Mouse (Mus musculus) erythroblast, embryonic 14.5 days (primary cell): ENCODE results near the gene Mob3a.

Experiments used
- GATA1 ChIP-seq: IDR thresholded peaks from 2 replicates; pipeline ENCODE4 v1.6.1; 2012; ENCODE audit warnings: low read length, inconsistent platforms, mixed read lengths
- TAL1 ChIP-seq: IDR thresholded peaks from 3 replicates; pipeline ENCODE4 v1.6.1; 2012; ENCODE audit warnings: low read length, inconsistent platforms, mixed read lengths

DNA sequence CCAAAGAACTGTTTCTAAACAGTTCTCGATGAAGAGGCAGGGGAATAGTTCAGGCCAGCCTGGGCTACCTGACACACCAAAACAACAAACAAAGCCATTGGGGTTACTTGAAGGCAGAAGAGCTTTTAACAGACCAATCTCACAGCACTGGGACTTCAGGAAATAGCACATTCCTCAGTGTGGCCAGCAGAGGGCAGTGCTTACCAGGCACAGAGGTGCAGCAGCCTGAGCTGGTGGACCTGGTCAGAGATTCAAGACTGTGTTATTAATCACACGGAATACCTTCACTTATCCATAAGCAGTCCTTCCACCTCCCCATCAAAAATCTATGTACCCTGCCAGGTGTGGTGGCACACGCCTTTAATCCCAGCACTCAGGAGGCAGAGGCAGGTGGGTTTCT, 45.6 kb upstream of the Mob3a start:
- TF ChIP-seq GATA1 (no peak), TAL1 (no peak)
